Comparison of ENCODE assay signal across 9 mouse cellular contexts in genomic region chr5:69520661-69521278, GRCm38 (mm10). TPM values are rescaled to one million over a fixed set of nuclear protein-coding genes. Genes with fewer than 3 reads are reported as not detected.
DNase-seq lines count a peak whose midpoint lies in the region; ATAC-seq lines count a peak whose summit lies in the region.
"Had no signal": no experiment of that assay in that cellular context is flagged by ENCODE, and none has a peak within 500 bp of the region (broad histone marks: within the 10 kb centered on the region; RNA-seq: fewer than 3 reads in every experiment).

No protein-coding gene starts in this region.

- H3K9ac ChIP-seq in midbrain, embryonic 12.5 days (replicated peaks), result no peak overlapping the region
- H3K9ac ChIP-seq: embryonic facial prominence, embryonic 15.5 days had no signal

- peak; percentile 69 for ATAC-seq in midbrain, embryonic 12.5 days (ENCODE audit: low FRiP score, low read depth)

- 43% methylated on average over 7 of the region's 7 CpGs for WGBS in hindbrain, embryonic 10.5 days
- 42% methylated on average over 7 of the region's 7 CpGs for WGBS in midbrain, embryonic 12.5 days

- H3K27ac ChIP-seq in hindbrain, embryonic 10.5 days, result no peak overlapping the region
- H3K27ac ChIP-seq in midbrain, embryonic 12.5 days (replicated peaks), result no peak overlapping the region
- H3K27ac ChIP-seq: embryonic facial prominence, embryonic 15.5 days had no signal

- no peaks in the 10 kb centered on the region for H3K4me1 ChIP-seq in hindbrain, embryonic 10.5 days (replicated peaks)
- H3K4me1 ChIP-seq in midbrain, embryonic 12.5 days, result no peaks in the 10 kb centered on the region
- H3K4me1 ChIP-seq: embryonic facial prominence, embryonic 15.5 days had no signal

- peak; percentile 35 for DNase-seq in ovary, postnatal 14 days (ENCODE audit: low spot score)
- no peak for DNase-seq in ovary, postnatal 10 days (ENCODE audit: low spot score)
- DNase-seq in adrenal gland, adult 2 months, result peak; percentile 31
- DNase-seq in embryo, embryonic 10.5 days (ENCODE audit: low spot score), result peak; percentile 76
- DNase-seq in hindbrain, embryonic 10.5 days (ENCODE audit: low spot score), result peak; percentile 40
- peak; percentile 39 for DNase-seq in left cerebral cortex, adult 11 months (ENCODE audit: low spot score)
- DNase-seq in thymus, postnatal 0 days (ENCODE audit: low spot score), result peak; percentile 29

- H3K27me3 ChIP-seq in hindbrain, embryonic 10.5 days (ENCODE audit: insufficient read depth, poor library complexity, severe bottlenecking), result no peaks in the 10 kb centered on the region
- no peaks in the 10 kb centered on the region for H3K27me3 ChIP-seq in midbrain, embryonic 12.5 days
- H3K27me3 ChIP-seq: embryonic facial prominence, embryonic 15.5 days had no signal

- no peak overlapping the region for H3K4me2 ChIP-seq in midbrain, embryonic 12.5 days (replicated peaks)
- H3K4me2 ChIP-seq: embryonic facial prominence, embryonic 15.5 days had no signal

- no peaks in the 10 kb centered on the region for H3K36me3 ChIP-seq in hindbrain, embryonic 10.5 days
- no peaks in the 10 kb centered on the region for H3K36me3 ChIP-seq in midbrain, embryonic 12.5 days
- H3K36me3 ChIP-seq: embryonic facial prominence, embryonic 15.5 days had no signal

- no peak overlapping the region for H3K4me3 ChIP-seq in hindbrain, embryonic 10.5 days
- no peak overlapping the region for H3K4me3 ChIP-seq in midbrain, embryonic 12.5 days
- H3K4me3 ChIP-seq: embryonic facial prominence, embryonic 15.5 days had no signal

- no peaks in the 10 kb centered on the region for H3K9me3 ChIP-seq in hindbrain, embryonic 10.5 days
- no peaks in the 10 kb centered on the region for H3K9me3 ChIP-seq in midbrain, embryonic 12.5 days
- H3K9me3 ChIP-seq: embryonic facial prominence, embryonic 15.5 days had no signal

RNA-seq across cellular contexts. Expression of gene Yipf7, which starts 21.7 kb away (rescaled TPM):
- not detected for total RNA-seq in adrenal gland, adult 2 months (2021)
- polyA plus RNA-seq in adrenal gland, adult 2 months (2012; rRNA removed), result not detected in 2 replicates
- 0.30 TPM in 1 of 2 replicates, not detected in the other for polyA plus RNA-seq in hindbrain, embryonic 10.5 days (2016; fragmentation: Nextera tagmentation; extraction: Ambion mirVana)
- polyA plus RNA-seq in midbrain, embryonic 12.5 days (2016; fragmentation: Nextera tagmentation; extraction: Ambion mirVana), result 0.34 TPM in 1 of 2 replicates, not detected in the other
- polyA plus RNA-seq in thymus, postnatal 0 days (2015; fragmentation: Nextera tagmentation; extraction: Ambion mirVana), result 0.27 TPM in 1 of 2 replicates, not detected in the other
- polyA plus RNA-seq: embryonic facial prominence, embryonic 15.5 days had no signal

RNA-seq across cellular contexts. Expression of gene Guf1, which starts 36.0 kb away (rescaled TPM):
- total RNA-seq in adrenal gland, adult 2 months (2021), result 10 to 100 TPM; 16.5 to 20.0 TPM
- polyA plus RNA-seq in adrenal gland, adult 2 months (2012; rRNA removed), result 21.0 and 27.1 TPM in 2 replicates
- 37.9 and 43.6 TPM in 2 replicates for polyA plus RNA-seq in hindbrain, embryonic 10.5 days (2016; fragmentation: Nextera tagmentation; extraction: Ambion mirVana)
- 64.1 and 65.7 TPM in 2 replicates for polyA plus RNA-seq in midbrain, embryonic 12.5 days (2016; fragmentation: Nextera tagmentation; extraction: Ambion mirVana)
- polyA plus RNA-seq in thymus, postnatal 0 days (2015; fragmentation: Nextera tagmentation; extraction: Ambion mirVana), result 26.3 and 30.3 TPM in 2 replicates
